ENCODE assay signal across 9 mouse cellular contexts in genomic region chr12:112594989-112595388, GRCm38 (mm10). TPM values are rescaled to one million over a fixed set of nuclear protein-coding genes. Genes with fewer than 3 reads are reported as not detected.
DNase-seq lines count a peak whose midpoint lies in the region; ATAC-seq and TF ChIP-seq lines count a peak whose summit lies in the region.
"Had no signal": no experiment of that assay in that cellular context is flagged by ENCODE, and none has a peak within 500 bp of the region (broad histone marks: within the 10 kb centered on the region; RNA-seq: fewer than 3 reads in every experiment).

No protein-coding gene starts in this region.

- ATAC-seq in lung, embryonic 14.5 days (ENCODE audit: insufficient read depth) = no peak

- no peaks in the 10 kb centered on the region for H3K36me3 ChIP-seq in lung, embryonic 14.5 days (ENCODE audit: insufficient read depth)

- no peak for TF ChIP-seq CTCF in lung, embryonic 14.5 days (IDR thresholded peaks at IDR 0.05; ENCODE audit: low read depth)
- no peak for TF ChIP-seq CTCF in left cerebral cortex, adult 2 months (IDR thresholded peaks at IDR 0.05)

- WGBS in lung, embryonic 14.5 days = 34% methylated on average over 4 of the region's 4 CpGs

- intact Hi-C loops in left cerebral cortex, adult 2 months (cut with DNase I) = loop anchor here (1.0 kb wide), 2 partner anchors 19 to 23 kb away; no protein-coding TSS in a partner anchor

- no peaks in the 10 kb centered on the region for H3K27me3 ChIP-seq in lung, embryonic 14.5 days (ENCODE audit: insufficient read depth, low read length)

- peak overlapping the region; percentile 65 for H3K27ac ChIP-seq in lung, embryonic 14.5 days (ENCODE audit: low read depth)
- peak overlapping the region; percentile 87 for H3K27ac ChIP-seq in left cerebral cortex, adult 2 months

- no peak overlapping the region for H3K4me2 ChIP-seq in lung, embryonic 14.5 days

- DNase-seq in adrenal gland, adult (ENCODE audit: inconsistent age in 2 of 2, low spot score in 1 of 2) = peak; percentile 56 to 79
- DNase-seq in adrenal gland, adult 8-10 months = no peak
- peak; percentile 36 for DNase-seq in lung, embryonic 14.5 days
- DNase-seq in lung, postnatal 10 days = no peak
- DNase-seq in left cerebral cortex, adult 2 months (ENCODE audit: extremely low spot score in 1 of 2, low spot score in 2 of 2) = peak; percentile 70 to 75
- DNase-seq in right cerebral cortex, postnatal 36 days (ENCODE audit: low spot score in 2 of 2) = peak; percentile 71 to 74
- no peak for DNase-seq in gastrocnemius, postnatal 25 days
- DNase-seq in ovary, postnatal 36 days (ENCODE audit: low spot score) = no peak
- DNase-seq: kidney, postnatal 10 days had no signal

- peaks cover 21% of the 10 kb centered on the region for H3K4me1 ChIP-seq in lung, embryonic 14.5 days (ENCODE audit: insufficient read depth)

- H3K9ac ChIP-seq in lung, embryonic 14.5 days = no peak overlapping the region

- H3K4me3 ChIP-seq in lung, embryonic 14.5 days (ENCODE audit: low read depth, low read length) = no peak overlapping the region
- no peak overlapping the region for H3K4me3 ChIP-seq in left cerebral cortex, adult 2 months

- no peaks in the 10 kb centered on the region for H3K9me3 ChIP-seq in lung, embryonic 14.5 days (ENCODE audit: low read depth, low read length)

RNA-seq across cellular contexts. Expression of gene Inf2, which starts 6.4 kb away (rescaled TPM):
- 10 to 100 TPM; 34.6 to 65.5 (median 48.9) TPM for total RNA-seq in adrenal gland, adult 8-10 months (2022)
- 4.5 and 5.2 TPM in 2 replicates for polyA plus RNA-seq in lung, embryonic 14.5 days (2014; fragmentation: Nextera tagmentation; extraction: Ambion mirVana)
- 100 to 1,000 TPM; 131 to 151 TPM for total RNA-seq in left cerebral cortex, adult 2 months (2021)
- 10 to 100 TPM; 10.3 to 10.9 TPM for total RNA-seq in gastrocnemius, postnatal 25 days (2021)

RNA-seq across cellular contexts. Expression of gene Adssl1, which starts 24.9 kb away (rescaled TPM):
- total RNA-seq in adrenal gland, adult 8-10 months (2022) = 10 to 100 TPM; 15.2 to 53.1 (median 30.7) TPM
- polyA plus RNA-seq in lung, embryonic 14.5 days (2014; fragmentation: Nextera tagmentation; extraction: Ambion mirVana) = 3.8 and 5.0 TPM in 2 replicates
- 10 to 100 TPM; 16.2 to 16.5 TPM for total RNA-seq in left cerebral cortex, adult 2 months (2021)
- 100 to 1,000 TPM; 887 to 928 TPM for total RNA-seq in gastrocnemius, postnatal 25 days (2021)

RNA-seq across cellular contexts. Expression of gene Siva1, which starts 49.5 kb away (rescaled TPM):
- total RNA-seq in adrenal gland, adult 8-10 months (2022) = 10 to 100 TPM; 37.0 to 73.9 (median 51.5) TPM
- 253 and 291 TPM in 2 replicates for polyA plus RNA-seq in lung, embryonic 14.5 days (2014; fragmentation: Nextera tagmentation; extraction: Ambion mirVana)
- 10 to 100 TPM; 19.7 to 21.5 TPM for total RNA-seq in left cerebral cortex, adult 2 months (2021)
- total RNA-seq in gastrocnemius, postnatal 25 days (2021) = 10 to 100 TPM; 13.4 to 16.1 TPM

Comparison
In these comparisons a context has a peak if more than half of its experiments do, and no peak if none do; other contexts are left out.
1. DNase-seq: peak in adrenal gland, adult (2 of 2), lung, embryonic 14.5 days (single experiment), left cerebral cortex, adult 2 months (2 of 2) and right cerebral cortex, postnatal 36 days (2 of 2); none in adrenal gland, adult 8-10 months (single experiment), lung, postnatal 10 days (single experiment), gastrocnemius, postnatal 25 days (single experiment) and ovary, postnatal 36 days (single experiment).
2. RNA of gene Adssl1, which starts 24.9 kb away (total RNA-seq): 887 to 928 TPM in gastrocnemius, postnatal 25 days; 15.2 to 53.1 TPM in adrenal gland, adult 8-10 months and 16.2 to 16.5 TPM in left cerebral cortex, adult 2 months; every median in the first group is over 10 times any median in the second.